Mouse (Mus musculus) limb, embryonic 13.5 days (tissue): ENCODE results near the gene Tra2a. TPM values are rescaled to one million over a fixed set of nuclear protein-coding genes. Genes with fewer than 3 reads are reported as not detected.
"Not testable (repeated sequence)": the region's sequence is repeated elsewhere in the genome, so short reads cannot be mapped to it uniquely, and the experiment has no call there.

Experiments
- ATAC-seq: fragments of 200-750 bp; cut with Nextera tagmentation; 2 replicates; pipeline ENCODE4 v1.8.0; 2017; ENCODE audit warnings: low read depth, moderate number of reproducible peaks, moderate TSS enrichment; ENCODE audit not compliant: low FRiP score
- H3K27ac ChIP-seq: fragments of 300-500 bp; sonication (generic); 2 replicates; pipeline ENCODE4 v1.5.1; 2015; ENCODE audit warnings: inconsistent platforms, mild to moderate bottlenecking, moderate library complexity
- H3K27me3 ChIP-seq: fragments of 300-500 bp; sonication (generic); 2 replicates; pipeline ENCODE4 v1.6.1; 2015; ENCODE audit warnings: mild to moderate bottlenecking, inconsistent platforms
- H3K36me3 ChIP-seq: fragments of 300-500 bp; sonication (generic); 2 replicates; pipeline ENCODE4 v1.6.1; 2015; ENCODE audit warnings: inconsistent platforms, mild to moderate bottlenecking, moderate library complexity
- H3K4me1 ChIP-seq: fragments of 300-500 bp; sonication (generic); 2 replicates; pipeline ENCODE4 v1.6.1; 2015; ENCODE audit warnings: inconsistent platforms
- H3K4me2 ChIP-seq: fragments of 300-500 bp; sonication (generic); replicated peaks from 2 replicates; pipeline ENCODE4 v1.6.1; 2015; ENCODE audit warnings: inconsistent platforms, mild to moderate bottlenecking, moderate library complexity
- H3K4me3 ChIP-seq: fragments of 300-500 bp; sonication (generic); 2 replicates; pipeline ENCODE4 v1.5.1; 2015; ENCODE audit warnings: moderate library complexity, mild to moderate bottlenecking, inconsistent platforms
- H3K9ac ChIP-seq: fragments of 300-500 bp; sonication (generic); 2 replicates; pipeline ENCODE4 v1.6.1; 2015; ENCODE audit warnings: mild to moderate bottlenecking, inconsistent platforms
- H3K9me3 ChIP-seq: fragments of 300-500 bp; sonication (generic); 2 replicates; pipeline ENCODE4 v1.6.1; 2016; ENCODE audit warnings: inconsistent platforms
- WGBS: fragments of 180-500 bp; shearing (Covaris S2); methylation state at CpG from one replicate; pipeline ENCODE4 v1.1.7; 2015; 5-methylcytosine and 5-hydroxymethylcytosine counted together
- polyA plus RNA-seq: library from polyadenylated mRNA; unstranded; fragments of >200 nt; fragmentation: Nextera tagmentation; extraction: Ambion mirVana; gene quantifications from 2 replicates; pipeline ENCODE4 v1.2.1, GENCODE M21; 2015

The Tra2a gene
- polyA plus RNA-seq, 1 experiment from 2014 or later: 132 TPM

GRCm38 (mm10) chr6:49264446-49264845 lies 613 bp upstream of the Tra2a start:
- Histone ChIP-seq H3K4me1 (peaks cover 24% of the 10 kb centered on the region), H3K4me2 (peak overlapping the region; percentile 74)
- 87% methylated on average over 7 of the region's 7 CpGs for WGBS
- ATAC-seq, H3K9me3 ChIP-seq, H3K4me3 ChIP-seq, H3K27ac ChIP-seq, H3K36me3 ChIP-seq, H3K27me3 ChIP-seq, H3K9ac ChIP-seq: not testable (repeated sequence)

- Histone ChIP-seq H3K36me3 (no peaks in the 10 kb centered on the region), H3K4me1 (peaks cover 24% of the 10 kb centered on the region), H3K4me3 (peak overlapping the region; percentile 100), H3K27ac (peak overlapping the region; percentile 98), H3K9me3 (no peaks in the 10 kb centered on the region), H3K9ac (peak overlapping the region; percentile 100), H3K27me3 (no peaks in the 10 kb centered on the region), H3K4me2 (peak overlapping the region; percentile 74)
- peak; percentile 74 for ATAC-seq
- under 1% methylated on average over 67 of the region's 71 CpGs for WGBS
Measured at GRCm38 (mm10) chr6:49263081-49263846, 569 bp downstream of the Tra2a start.

- peak overlapping the region; percentile 74 for H3K4me2 ChIP-seq
- peak overlapping the region; percentile 100 for H3K9ac ChIP-seq
- H3K27ac ChIP-seq: 0 out of 2 replicates have a peak overlapping the region, but pooled peaks have one; percentile 98
Measured at GRCm38 (mm10) chr6:49262421-49262820, 1.4 kb downstream of the Tra2a start.

GRCm38 (mm10) chr6:49259711-49260110 lies 4.1 kb downstream of the Tra2a start:
- Histone ChIP-seq H3K4me3 (no peak overlapping the region), H3K9me3 (no peaks in the 10 kb centered on the region), H3K4me1 (peaks cover 27% of the 10 kb centered on the region), H3K4me2 (peak overlapping the region; percentile 28), H3K27me3 (no peaks in the 10 kb centered on the region), H3K27ac (peak overlapping the region; percentile 12; the same call in 1 of the 2 replicates), H3K36me3 (no peaks in the 10 kb centered on the region), H3K9ac (no peak overlapping the region)
- 26% methylated on average over 5 of the region's 5 CpGs for WGBS
- no peak for ATAC-seq

More at GRCm38 (mm10) chr6:49262421-49262820, 1.4 kb downstream of the Tra2a start:
- ATAC-seq: no peak
- Histone ChIP-seq H3K4me1 (peaks cover 24% of the 10 kb centered on the region), H3K36me3 (no peaks in the 10 kb centered on the region), H3K9me3 (no peaks in the 10 kb centered on the region), H3K27me3 (no peaks in the 10 kb centered on the region), H3K4me3 (peak overlapping the region; percentile 100)
- under 1% methylated on average over 9 of the region's 9 CpGs for WGBS

- H3K4me3 ChIP-seq: no peak overlapping the region
- no peak overlapping the region for H3K4me2 ChIP-seq
- WGBS: 90% methylated on average over 2 of the region's 2 CpGs
- H3K27me3 ChIP-seq: no peaks in the 10 kb centered on the region
- no peaks in the 10 kb centered on the region for H3K9me3 ChIP-seq
- no peaks in the 10 kb centered on the region for H3K36me3 ChIP-seq
- H3K27ac ChIP-seq: no peak overlapping the region
- H3K4me1 ChIP-seq: peaks cover 31% of the 10 kb centered on the region
- ATAC-seq: no peak
- no peak overlapping the region for H3K9ac ChIP-seq
Measured at GRCm38 (mm10) chr6:49257880-49258279, 6.0 kb downstream of the Tra2a start.

- Histone ChIP-seq H3K4me2 (no peak overlapping the region), H3K4me3 (no peak overlapping the region), H3K36me3 (peaks cover 41% of the 10 kb centered on the region), H3K9me3 (no peaks in the 10 kb centered on the region), H3K27ac (no peak overlapping the region), H3K4me1 (peaks cover 7% of the 10 kb centered on the region; the same call in 1 of the 2 replicates), H3K9ac (no peak overlapping the region), H3K27me3 (no peaks in the 10 kb centered on the region)
- WGBS: 94% methylated on average over 8 of the region's 8 CpGs
- ATAC-seq: no peak
Measured at GRCm38 (mm10) chr6:49252207-49252606, 11.6 kb downstream of the Tra2a start.

GRCm38 (mm10) chr6:49251199-49251598 lies 12.6 kb downstream of the Tra2a start:
- no peak overlapping the region for H3K4me3 ChIP-seq
- peaks cover 7% of the 10 kb centered on the region; the same call in 1 of the 2 replicates for H3K4me1 ChIP-seq
- H3K36me3 ChIP-seq: peaks cover 50% of the 10 kb centered on the region
- H3K9me3 ChIP-seq: no peaks in the 10 kb centered on the region
- no peak for ATAC-seq
- 96% methylated on average over 2 of the region's 2 CpGs for WGBS
- no peak overlapping the region for H3K4me2 ChIP-seq
- H3K27ac ChIP-seq: no peak overlapping the region
- no peak overlapping the region for H3K9ac ChIP-seq
- no peaks in the 10 kb centered on the region for H3K27me3 ChIP-seq

GRCm38 (mm10) chr6:49247246-49247645 lies 16.6 kb downstream of the Tra2a start:
- H3K27me3 ChIP-seq: no peaks in the 10 kb centered on the region
- H3K27ac ChIP-seq: no peak overlapping the region
- no peak for ATAC-seq
- no peak overlapping the region for H3K4me3 ChIP-seq
- 65% methylated on average over 2 of the region's 2 CpGs for WGBS
- H3K4me1 ChIP-seq: no peaks in the 10 kb centered on the region
- H3K4me2 ChIP-seq: no peak overlapping the region
- H3K9me3 ChIP-seq: no peaks in the 10 kb centered on the region
- no peak overlapping the region for H3K9ac ChIP-seq
- peaks cover 83% of the 10 kb centered on the region for H3K36me3 ChIP-seq

- Histone ChIP-seq H3K27ac (no peak overlapping the region), H3K4me3 (no peak overlapping the region), H3K4me2 (no peak overlapping the region), H3K9ac (no peak overlapping the region), H3K36me3 (peaks cover 57% of the 10 kb centered on the region), H3K4me1 (no peaks in the 10 kb centered on the region), H3K9me3 (no peaks in the 10 kb centered on the region), H3K27me3 (no peaks in the 10 kb centered on the region)
- 96% methylated on average over 1 of the region's 1 CpGs for WGBS
- no peak for ATAC-seq
Measured at GRCm38 (mm10) chr6:49242331-49242730, 21.5 kb downstream of the Tra2a start.

GRCm38 (mm10) chr6:49241562-49241961 lies 22.3 kb downstream of the Tra2a start:
- Histone ChIP-seq H3K27ac (no peak overlapping the region), H3K4me1 (no peaks in the 10 kb centered on the region), H3K4me2 (no peak overlapping the region), H3K9me3 (no peaks in the 10 kb centered on the region), H3K9ac (no peak overlapping the region), H3K27me3 (no peaks in the 10 kb centered on the region), H3K4me3 (no peak overlapping the region), H3K36me3 (peaks cover 52% of the 10 kb centered on the region)
- ATAC-seq: no peak
- 90% methylated on average over 1 of the region's 1 CpGs for WGBS

- Histone ChIP-seq H3K4me2 (no peak overlapping the region), H3K4me3 (no peak overlapping the region), H3K27me3 (no peaks in the 10 kb centered on the region), H3K9ac (no peak overlapping the region), H3K36me3 (peaks cover 5% of the 10 kb centered on the region; the same call in 1 of the 2 replicates), H3K9me3 (0 out of 2 replicates have a peak, but pooled peaks cover 3% of the 10 kb centered on the region), H3K4me1 (no peaks in the 10 kb centered on the region), H3K27ac (no peak overlapping the region)
- peak; percentile 97 for ATAC-seq
- WGBS: 65% methylated on average over 9 of the region's 9 CpGs
Measured at GRCm38 (mm10) chr6:49236331-49236730, 27.5 kb downstream of the Tra2a start.

- no peak for ATAC-seq
- Histone ChIP-seq H3K36me3 (no peaks in the 10 kb centered on the region), H3K4me1 (no peaks in the 10 kb centered on the region), H3K27ac (no peak overlapping the region), H3K9ac (no peak overlapping the region), H3K27me3 (no peaks in the 10 kb centered on the region), H3K9me3 (0 out of 2 replicates have a peak, but pooled peaks cover 3% of the 10 kb centered on the region), H3K4me2 (no peak overlapping the region), H3K4me3 (no peak overlapping the region)
- 56% methylated on average over 4 of the region's 4 CpGs for WGBS
Measured at GRCm38 (mm10) chr6:49233356-49233755, 30.5 kb downstream of the Tra2a start.
